Mouse (Mus musculus) G1E (cell line): Measurements from ENCODE around the gene Smim24. TPM values are rescaled to one million over a fixed set of nuclear protein-coding genes. Genes with fewer than 3 reads are reported as not detected.

ENCODE experiments used
- ATAC-seq: 2 replicates; pipeline ENCODE4 v1.8.0; 2016; ENCODE audit warnings: mild to moderate bottlenecking; ENCODE audit not compliant: insufficient number of reproducible peaks, poor library complexity, low FRiP score, severe bottlenecking; ENCODE audit errors: extremely low read depth
- DNase-seq: peaks from one replicate; pipeline ENCODE4 v3.0.0; 2012; ENCODE audit warnings: low spot score
- H3K27me3 ChIP-seq: 2 replicates; pipeline ENCODE4 v1.6.1; 2012; ENCODE audit warnings: mild to moderate bottlenecking, low read length, inconsistent platforms; ENCODE audit not compliant: insufficient read depth
- H3K36me3 ChIP-seq: replicated peaks from 2 replicates; pipeline ENCODE3; 2012; ENCODE audit warnings: mild to moderate bottlenecking, inconsistent platforms
- H3K4me1 ChIP-seq: 2 replicates; pipeline ENCODE4 v1.6.1; 2012; ENCODE audit warnings: low read depth, low read length, inconsistent platforms, mixed read lengths; ENCODE audit not compliant: insufficient read depth
- H3K4me3 ChIP-seq: 2 replicates; pipeline ENCODE4 v1.5.1; 2012; ENCODE audit warnings: low read depth, mild to moderate bottlenecking, inconsistent platforms, low read length, moderate library complexity, mixed read lengths
- H3K9me3 ChIP-seq: replicated peaks from 2 replicates; pipeline ENCODE4 v1.6.1; 2012; ENCODE audit warnings: inconsistent platforms
- CTCF ChIP-seq: IDR thresholded peaks from 2 replicates; pipeline ENCODE4 v1.5.1; 2012; ENCODE audit warnings: low read depth, low read length, inconsistent platforms, mixed read lengths
- GATA1 ChIP-seq: IDR thresholded peaks from 2 replicates; pipeline ENCODE4 v1.6.1; 2012; ENCODE audit warnings: borderline replicate concordance, low read length, inconsistent platforms, mixed read lengths
- GATA2 ChIP-seq: IDR thresholded peaks from 2 replicates; pipeline ENCODE4 v1.6.1; 2012; ENCODE audit warnings: low read depth, low read length, inconsistent platforms, borderline replicate concordance
- POLR2AphosphoS5 ChIP-seq: IDR thresholded peaks from 2 replicates; pipeline ENCODE4 v1.6.1; 2012; ENCODE audit warnings: low read depth, low read length, inconsistent platforms; ENCODE audit not compliant: insufficient replicate concordance
- TAL1 ChIP-seq: conservative IDR thresholded peaks from 2 replicates; pipeline ENCODE4 v1.6.1; 2012; ENCODE audit warnings: low read depth, low read length, inconsistent platforms, mixed read lengths
- polyA plus RNA-seq: library from polyadenylated mRNA; stranded (reverse); fragments of >175 nt; gene quantifications from 2 replicates; pipeline ENCODE4 v1.2.3, GENCODE M21; 2012
- total RNA-seq, 2 experiments: library from RNA; stranded (forward) in 1 of 2; stranded (reverse) in 1 of 2; fragments of 200-1000 nt in 1 of 2; fragments of >200 nt in 1 of 2; fragmentation: Nextera tagmentation in 1 of 2; gene quantifications; 2 replicates each; pipeline ENCODE4 v1.2.3; 2014 to 2017

The Smim24 gene
- total and polyA plus RNA-seq, 3 experiments: 1.6 to 13.8 (median 3.5) TPM

- Histone ChIP-seq H3K4me3 (no peak overlapping the region), H3K36me3 (no peaks in the 10 kb centered on the region), H3K4me1 (peaks cover 56% of the 10 kb centered on the region), H3K27me3 (peaks cover 76% of the 10 kb centered on the region), H3K9me3 (no peaks in the 10 kb centered on the region)
- ATAC-seq: no peak
- no peak for DNase-seq
- no peak for TF ChIP-seq GATA1
- no peak for TF ChIP-seq TAL1
- no peak for TF ChIP-seq POLR2AphosphoS5
- no peak for TF ChIP-seq GATA2
- TF ChIP-seq CTCF: no peak
Observed at GRCm38 (mm10) chr10:81428507-81428870, 35.6 kb downstream of the Smim24 start.

- no peak overlapping the region; the same call in 1 of the 2 replicates for H3K4me3 ChIP-seq
Observed at GRCm38 (mm10) chr10:81429092-81429491, 36.2 kb downstream of the Smim24 start.

GRCm38 (mm10) chr10:81429605-81430061 is 36.8 kb downstream of the Smim24 start:
- DNase-seq (peak; percentile 91), ATAC-seq (peak; percentile 57)
- TF ChIP-seq TAL1 (no peak), CTCF (no peak), POLR2AphosphoS5 (no peak), GATA2 (no peak), GATA1 (no peak)
- H3K27me3 ChIP-seq: peaks cover 73% of the 10 kb centered on the region
- H3K36me3 ChIP-seq: no peaks in the 10 kb centered on the region
- peak overlapping the region; percentile 77 for H3K4me3 ChIP-seq
- H3K9me3 ChIP-seq: no peaks in the 10 kb centered on the region
- H3K4me1 ChIP-seq: peaks cover 67% of the 10 kb centered on the region

More at GRCm38 (mm10) chr10:81429092-81429491, 36.2 kb downstream of the Smim24 start:
- H3K4me1 ChIP-seq: peaks cover 61% of the 10 kb centered on the region
- H3K27me3 ChIP-seq: peaks cover 74% of the 10 kb centered on the region
- no peak for DNase-seq
- H3K36me3 ChIP-seq: no peaks in the 10 kb centered on the region
- TF ChIP-seq GATA2 (no peak), POLR2AphosphoS5 (no peak), TAL1 (no peak), CTCF (no peak), GATA1 (no peak)
- H3K9me3 ChIP-seq: no peaks in the 10 kb centered on the region
- no peak for ATAC-seq

- ATAC-seq (no peak), DNase-seq (peak; percentile 72)
- Histone ChIP-seq H3K9me3 (no peaks in the 10 kb centered on the region), H3K27me3 (peaks cover 73% of the 10 kb centered on the region), H3K36me3 (no peaks in the 10 kb centered on the region), H3K4me3 (peak overlapping the region; percentile 77), H3K4me1 (peaks cover 69% of the 10 kb centered on the region)
- TF ChIP-seq CTCF (no peak), GATA1 (no peak), GATA2 (no peak), TAL1 (no peak), POLR2AphosphoS5 (no peak)
Observed at GRCm38 (mm10) chr10:81430141-81430830, 37.4 kb downstream of the Smim24 start.

- Histone ChIP-seq H3K27me3 (peaks cover 69% of the 10 kb centered on the region), H3K4me3 (peak overlapping the region; percentile 77), H3K36me3 (no peaks in the 10 kb centered on the region), H3K9me3 (no peaks in the 10 kb centered on the region), H3K4me1 (peaks cover 68% of the 10 kb centered on the region)
- ATAC-seq (no peak), DNase-seq (no peak)
- no peak for TF ChIP-seq POLR2AphosphoS5
- TF ChIP-seq GATA2: no peak
- no peak for TF ChIP-seq TAL1
- no peak for TF ChIP-seq GATA1
- no peak for TF ChIP-seq CTCF
Observed at GRCm38 (mm10) chr10:81430831-81431525, 38.1 kb downstream of the Smim24 start.
